Mouse (Mus musculus): ENCODE measurements at regions not wholly inside any gene's neighbourhood (a gene's known extent, or its start where the extent isn't known, plus 50 kb on each side); places are given as distances from the start of the nearest gene placed in this dataset.
A peak's percentile ranks its signal among the peaks of the same experiment; 100 is the strongest.

GRCm38 (mm10) chr10:18907276-18907960, 62.6 kb downstream of the Perp start:
- no peak for DNase-seq (ENCODE audit: low spot score in 2 of 2)

GRCm38 (mm10) chr10:18909307-18909706, 64.5 kb downstream of the Perp start:
- DNase-seq (ENCODE audit: low spot score in 2 of 2): no peak

GRCm38 (mm10) chr10:18910898-18911297, 66.1 kb downstream of the Perp start:
- peak in 1 of 2 experiments; percentile 30 for DNase-seq (ENCODE audit: low spot score in 2 of 2)

GRCm38 (mm10) chr10:18917120-18917616, 72.3 kb downstream of the Perp start:
- no peak for DNase-seq (ENCODE audit: low spot score in 2 of 2)

GRCm38 (mm10) chr10:18923088-18923821, 78.4 kb downstream of the Perp start:
- DNase-seq (ENCODE audit: low spot score in 2 of 2): no peak

GRCm38 (mm10) chr10:18927811-18928210, 83.0 kb downstream of the Perp start:
- DNase-seq (ENCODE audit: low spot score in 2 of 2): no peak

- no peak for DNase-seq (ENCODE audit: low spot score in 2 of 2)
Observed at GRCm38 (mm10) chr10:18931344-18931743, 84.1 kb downstream of the Tnfaip3 start.

- no peak for DNase-seq (ENCODE audit: low spot score in 2 of 2)
Observed at GRCm38 (mm10) chr10:18941447-18941846, 74.0 kb downstream of the Tnfaip3 start.

- DNase-seq (ENCODE audit: low spot score in 2 of 2): no peak
Observed at GRCm38 (mm10) chr10:18941908-18942307, 73.5 kb downstream of the Tnfaip3 start.

GRCm38 (mm10) chr10:18943296-18944075, 72.0 kb downstream of the Tnfaip3 start:
- no peak for DNase-seq (ENCODE audit: low spot score in 2 of 2)

GRCm38 (mm10) chr10:18946727-18947126, 68.7 kb downstream of the Tnfaip3 start:
- no peak for DNase-seq (ENCODE audit: low spot score in 2 of 2)
